Mouse (Mus musculus): ENCODE measurements around the gene Tgfb3. TPM values are rescaled to one million over a fixed set of nuclear protein-coding genes. Genes with fewer than 3 reads are reported as not detected.

Tgfb3 gene
- polyA plus RNA-seq, 1 experiment from 2014 or later, result 20.3 TPM

DNA sequence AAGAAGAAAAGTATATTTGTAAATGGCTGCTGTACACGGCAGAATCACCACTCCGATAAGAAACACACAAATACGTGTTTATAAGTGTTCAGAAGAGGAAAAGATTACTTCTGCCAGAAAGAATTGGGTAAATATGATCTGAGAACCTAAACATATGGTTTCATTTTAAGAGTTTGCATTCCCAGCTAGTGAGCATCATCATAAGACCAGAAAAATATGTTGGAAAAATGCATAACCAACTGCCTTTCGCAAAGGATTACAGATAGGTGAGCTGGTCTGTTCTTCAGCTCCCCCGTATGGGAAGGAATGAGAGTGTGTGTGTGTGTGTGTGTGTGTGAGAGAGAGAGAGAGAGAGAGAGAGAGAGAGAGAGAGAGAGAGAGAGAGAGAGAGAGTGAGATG is 68.2 kb downstream of the Tgfb3 start:
- ATAC-seq (ENCODE audit: insufficient number of reproducible peaks, low FRiP score, low TSS enrichment, low read depth) (no peak), DNase-seq (ENCODE audit: low spot score) (no peak)
- WGBS, result 80% methylated on average over 5 of the region's 5 CpGs
- no peak overlapping the region for H3K27ac ChIP-seq (replicated peaks; ENCODE audit: low read depth, low read length)
- no peak overlapping the region for H3K9ac ChIP-seq (ENCODE audit: low read length)
- H3K4me3 ChIP-seq (ENCODE audit: low read depth, low read length), result no peak overlapping the region
- no peak overlapping the region for H3K4me2 ChIP-seq (ENCODE audit: low read depth, severe bottlenecking)
- H3K36me3 ChIP-seq (ENCODE audit: control insufficient read depth, insufficient read depth, low read length), result 0 out of 2 replicates have a peak, but pooled peaks cover 2% of the 10 kb centered on the region
- H3K9me3 ChIP-seq (ENCODE audit: control insufficient read depth, low read length), result no peaks in the 10 kb centered on the region
- H3K27me3 ChIP-seq (ENCODE audit: control insufficient read depth, insufficient read depth, low read length), result no peaks in the 10 kb centered on the region
- H3K4me1 ChIP-seq (ENCODE audit: control insufficient read depth, insufficient read depth, low read length), result 0 out of 2 replicates have a peak, but pooled peaks cover 3% of the 10 kb centered on the region

- ATAC-seq (ENCODE audit: insufficient number of reproducible peaks, low FRiP score, low TSS enrichment, low read depth) (no peak), DNase-seq (ENCODE audit: low spot score) (no peak)
- Histone ChIP-seq H3K9ac (ENCODE audit: low read length) (no peak overlapping the region), H3K4me2 (ENCODE audit: low read depth, severe bottlenecking) (no peak overlapping the region), H3K36me3 (ENCODE audit: control insufficient read depth, insufficient read depth, low read length) (no peaks in the 10 kb centered on the region), H3K27ac (replicated peaks; ENCODE audit: low read depth, low read length) (no peak overlapping the region), H3K27me3 (ENCODE audit: control insufficient read depth, insufficient read depth, low read length) (no peaks in the 10 kb centered on the region), H3K9me3 (ENCODE audit: control insufficient read depth, low read length) (no peaks in the 10 kb centered on the region), H3K4me3 (ENCODE audit: low read depth, low read length) (no peak overlapping the region), H3K4me1 (ENCODE audit: control insufficient read depth, insufficient read depth, low read length) (0 out of 2 replicates have a peak, but pooled peaks cover 3% of the 10 kb centered on the region)
- 84% methylated on average over 3 of the region's 3 CpGs for WGBS
Measured at GRCm38 (mm10) chr12:86007377-86007776, 71.5 kb downstream of the Tgfb3 start.

Other genes starting within 250 kb of the Tgfb3 start
- 72.4 and 81.3 TPM in 2 replicates for gene Ift43, start 3.5 kb upstream of the Tgfb3 start, polyA plus RNA-seq (2014; fragmentation: Nextera tagmentation; extraction: Ambion mirVana)
- 14.6 and 17.5 TPM in 2 replicates for gene Gpatch2l, start 162.8 kb upstream of the Tgfb3 start, polyA plus RNA-seq (2014; fragmentation: Nextera tagmentation; extraction: Ambion mirVana)